Mouse (Mus musculus) right cerebral cortex, adult 18-20 months (tissue): ENCODE measurements around the gene Nt5c1a.

Source experiments
- DNase-seq: peaks from one replicate; pipeline ENCODE4 v3.0.0; 2022; ENCODE audit warnings: mixed read lengths

Gene Nt5c1a

GRCm38 (mm10) chr4:123212330-123212729 is 11.0 kb downstream of the Nt5c1a start:
- no peak for DNase-seq

- DNase-seq: no peak
These were observed 12.7 kb downstream of the Nt5c1a start for GRCm38 (mm10) chr4:123213975-123214374.

GRCm38 (mm10) chr4:123215367-123215766 is 14.1 kb downstream of the Nt5c1a start:
- DNase-seq: no peak

GRCm38 (mm10) chr4:123216782-123217181 is 15.5 kb downstream of the Nt5c1a start:
- peak; percentile 59 for DNase-seq

GRCm38 (mm10) chr4:123219720-123220357 is 18.5 kb downstream of the Nt5c1a start:
- peak; percentile 66 for DNase-seq

- no peak for DNase-seq
These were observed 19.3 kb downstream of the Nt5c1a start for GRCm38 (mm10) chr4:123220637-123221036.

GRCm38 (mm10) chr4:123223309-123223708 is 22.0 kb downstream of the Nt5c1a start:
- DNase-seq: no peak

- DNase-seq: no peak
These were observed 24.6 kb downstream of the Nt5c1a start for GRCm38 (mm10) chr4:123225718-123226403.

- DNase-seq: no peak
These were observed 26.4 kb downstream of the Nt5c1a start for GRCm38 (mm10) chr4:123227707-123228106.

- DNase-seq: no peak
These were observed 27.0 kb downstream of the Nt5c1a start for GRCm38 (mm10) chr4:123228270-123228669.

- DNase-seq: no peak
These were observed 27.9 kb downstream of the Nt5c1a start for GRCm38 (mm10) chr4:123229166-123229565.

GRCm38 (mm10) chr4:123232841-123233240 is 31.5 kb downstream of the Nt5c1a start:
- no peak for DNase-seq

- DNase-seq: no peak
These were observed 32.3 kb downstream of the Nt5c1a start, which contains the start of gene Heyl for GRCm38 (mm10) chr4:123233492-123234084. Gene Heyl, plus strand, starts transcription at chr4:123233556.

- no peak for DNase-seq
These were observed 34.6 kb downstream of the Nt5c1a start for GRCm38 (mm10) chr4:123235835-123236430.

GRCm38 (mm10) chr4:123236431-123237031 is 35.2 kb downstream of the Nt5c1a start:
- DNase-seq: no peak

- no peak for DNase-seq
These were observed 36.3 kb downstream of the Nt5c1a start for GRCm38 (mm10) chr4:123237386-123238266.

- no peak for DNase-seq
These were observed 38.3 kb downstream of the Nt5c1a start for GRCm38 (mm10) chr4:123239361-123240203.

- no peak for DNase-seq
These were observed 44.9 kb downstream of the Nt5c1a start for GRCm38 (mm10) chr4:123246221-123246620.

GRCm38 (mm10) chr4:123246651-123247050 is 45.3 kb downstream of the Nt5c1a start:
- no peak for DNase-seq

GRCm38 (mm10) chr4:123247147-123247880 is 46.0 kb downstream of the Nt5c1a start:
- DNase-seq: no peak
